Mouse (Mus musculus) brain, embryonic 14.5 days (tissue): ENCODE data around the gene Cux1. TPM values are rescaled to one million over a fixed set of nuclear protein-coding genes. Genes with fewer than 3 reads are reported as not detected.
A peak's percentile ranks its signal among the peaks of the same experiment; 100 is the strongest.

Experiments used
- DNase-seq: peaks from one replicate; pipeline ENCODE4 v3.0.0-alpha.2; 2011; ENCODE audit warnings: low read depth
- CTCF ChIP-seq: fragments of 200-500 bp; IDR thresholded peaks from 2 replicates; pipeline ENCODE4 v1.5.1; 2012; ENCODE audit warnings: inconsistent platforms, mild to moderate bottlenecking, moderate library complexity, borderline replicate concordance; ENCODE audit not compliant: insufficient read depth, insufficient read length; ENCODE audit errors: extremely low read depth
- POLR2A ChIP-seq: fragments of 200-500 bp; IDR thresholded peaks from 2 replicates; pipeline ENCODE4 v1.6.1; 2012; ENCODE audit warnings: mild to moderate bottlenecking, inconsistent platforms, borderline replicate concordance; ENCODE audit not compliant: poor library complexity, insufficient read depth, insufficient read length, severe bottlenecking; ENCODE audit errors: extremely low read depth
- polyA plus RNA-seq: library from polyadenylated mRNA; depleted of rRNA; stranded (reverse); fragments of >200 nt; gene quantifications from 2 replicates; pipeline ENCODE4 v1.2.3, GENCODE M21; 2012

Cux1 gene
- polyA plus RNA-seq, 1 experiment = 92.0 TPM

- TF ChIP-seq CTCF = peak; percentile 97
- no peak for TF ChIP-seq POLR2A
- DNase-seq = peak; percentile 87
These were observed 314.4 kb downstream of the Cux1 start for GRCm38 (mm10) chr5:136252899-136253298.

DNA sequence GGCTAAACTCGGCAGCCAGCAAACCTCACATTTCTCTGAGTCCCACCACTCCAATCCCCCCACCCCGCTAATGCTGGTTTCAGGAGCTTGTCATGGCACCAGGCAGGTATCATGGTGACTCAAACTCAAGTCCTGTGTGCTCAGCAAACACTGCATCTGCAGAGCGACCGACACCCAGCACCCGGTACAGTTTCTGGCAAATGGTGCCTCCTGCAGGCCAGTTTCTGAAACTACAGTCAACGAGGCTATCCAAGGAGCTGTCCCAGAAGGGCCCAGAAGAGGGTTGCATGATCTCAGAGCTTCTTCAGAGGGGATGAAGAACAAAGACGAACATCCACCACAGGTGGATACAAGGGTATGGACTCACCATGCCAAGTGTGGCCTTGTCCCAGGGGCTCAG, 316.3 kb downstream of the Cux1 start:
- peak; percentile 46; the same call in 1 of the 2 replicates for TF ChIP-seq CTCF
- no peak for TF ChIP-seq POLR2A
- no peak for DNase-seq

DNA sequence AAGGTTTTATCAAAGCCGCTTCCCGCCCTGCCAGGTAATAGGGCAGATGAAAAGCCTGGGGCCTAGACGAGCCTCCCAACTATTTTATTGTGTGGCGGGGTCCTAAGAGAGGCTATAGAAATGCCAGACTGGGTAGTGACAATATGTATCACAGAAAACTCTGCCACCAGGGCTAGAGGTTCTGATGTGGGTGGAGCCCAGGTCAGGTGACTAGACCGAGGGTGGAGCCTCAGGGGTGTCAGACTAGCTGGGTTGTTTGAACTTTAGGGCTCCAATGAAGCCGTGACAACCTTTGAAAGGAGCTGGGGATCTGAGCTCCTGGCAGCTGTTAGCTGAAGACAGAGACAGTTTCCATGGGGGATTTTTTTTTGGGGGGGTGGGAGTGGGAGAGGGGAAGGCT, 318.8 kb downstream of the Cux1 start:
- DNase-seq = no peak
- TF ChIP-seq POLR2A (no peak), CTCF (no peak)

GRCm38 (mm10) chr5:136246452-136246838, 320.8 kb downstream of the Cux1 start, which contains the start of gene Sh2b2:
Gene Sh2b2, minus strand, starts transcription at chr5:136246556.
- no peak for TF ChIP-seq CTCF
- TF ChIP-seq POLR2A = no peak
- no peak for DNase-seq

GRCm38 (mm10) chr5:136245541-136246451, 321.5 kb downstream of the Cux1 start:
- TF ChIP-seq CTCF (no peak), POLR2A (no peak)
- DNase-seq = no peak

DNA sequence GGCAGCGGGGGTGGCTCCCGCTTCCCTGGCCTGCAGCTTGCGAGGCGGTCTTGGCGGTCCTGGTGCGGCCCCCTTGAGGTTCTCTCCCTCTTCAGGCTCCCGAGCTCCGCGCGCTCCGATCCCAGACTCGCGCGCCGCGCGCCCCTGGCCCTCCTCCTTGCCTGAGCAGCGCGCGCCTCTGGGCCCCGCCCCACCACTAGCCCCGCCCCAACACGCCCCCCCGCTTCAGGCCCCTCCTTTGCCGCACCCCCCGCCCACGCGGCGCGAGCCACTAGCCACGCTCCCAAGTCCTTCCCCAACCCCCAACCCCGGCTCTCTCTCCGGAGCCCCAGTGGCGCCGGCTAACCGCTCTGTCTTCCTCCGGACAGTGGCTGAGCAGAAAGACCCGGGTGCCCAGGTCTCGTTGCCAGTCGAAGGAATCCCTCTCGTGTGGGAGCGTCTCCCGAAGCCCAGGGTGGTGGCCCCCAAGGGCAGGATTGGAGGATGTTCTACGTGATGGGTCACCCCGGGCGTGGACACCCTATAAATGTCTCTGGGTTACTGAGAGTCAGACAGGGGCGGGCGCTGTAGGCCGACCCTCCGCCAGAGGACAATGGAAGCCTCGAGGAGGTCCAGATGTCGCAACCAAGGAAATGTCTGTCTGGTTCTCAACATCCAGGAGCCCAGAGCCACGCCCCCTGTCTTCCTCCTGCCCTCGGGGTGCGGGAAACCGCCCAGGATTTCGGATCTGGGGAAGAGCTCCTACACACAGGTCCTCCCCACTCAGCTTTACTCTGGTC, 322.3 kb downstream of the Cux1 start:
- peak; percentile 96 for DNase-seq
- no peak for TF ChIP-seq CTCF
- TF ChIP-seq POLR2A = peak; percentile 85

DNA sequence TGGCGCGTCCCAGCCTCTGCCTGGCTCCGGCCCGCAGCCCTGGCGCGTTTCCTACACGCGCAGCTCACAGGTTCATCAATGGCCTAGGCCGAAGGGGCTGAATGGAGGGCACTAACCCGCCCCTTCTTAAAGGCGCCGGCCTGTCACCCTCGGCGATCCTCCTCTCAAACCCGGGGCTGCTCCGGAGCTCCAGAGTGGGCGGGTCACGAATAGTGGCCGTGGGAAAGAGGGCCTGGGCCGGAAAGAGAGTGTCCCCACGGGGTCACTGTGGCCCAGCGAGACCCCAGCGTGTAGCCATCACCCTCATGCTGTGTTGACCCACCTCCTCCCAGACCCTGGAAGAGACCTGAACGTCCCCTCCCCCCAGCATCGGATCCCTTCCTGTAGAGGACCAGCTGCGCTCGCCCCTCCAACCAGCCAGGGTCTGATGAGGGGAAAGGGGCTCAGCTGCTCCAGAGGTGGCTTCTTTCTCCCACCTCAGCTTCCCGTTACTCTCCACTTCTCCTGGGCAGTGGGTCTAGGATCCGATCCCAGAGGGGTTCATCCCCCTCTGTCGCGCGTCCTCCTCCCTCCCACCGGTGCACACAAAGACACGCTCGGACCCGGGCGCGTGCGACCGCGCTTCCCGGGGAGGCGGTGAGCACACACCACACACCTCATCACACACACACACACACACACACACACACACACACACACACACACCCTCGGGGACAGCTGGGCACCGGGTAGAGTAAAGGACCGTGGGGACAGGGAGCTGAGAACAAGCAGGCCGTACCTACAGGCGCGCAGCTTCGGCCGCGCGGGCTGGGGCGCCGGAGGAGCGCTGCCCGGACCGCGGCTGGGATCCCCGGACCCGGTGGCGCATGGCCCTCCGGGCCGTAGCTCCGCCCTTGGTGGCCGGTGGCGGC, 323.2 kb downstream of the Cux1 start:
- TF ChIP-seq POLR2A = no peak
- DNase-seq = peak; percentile 61

DNA sequence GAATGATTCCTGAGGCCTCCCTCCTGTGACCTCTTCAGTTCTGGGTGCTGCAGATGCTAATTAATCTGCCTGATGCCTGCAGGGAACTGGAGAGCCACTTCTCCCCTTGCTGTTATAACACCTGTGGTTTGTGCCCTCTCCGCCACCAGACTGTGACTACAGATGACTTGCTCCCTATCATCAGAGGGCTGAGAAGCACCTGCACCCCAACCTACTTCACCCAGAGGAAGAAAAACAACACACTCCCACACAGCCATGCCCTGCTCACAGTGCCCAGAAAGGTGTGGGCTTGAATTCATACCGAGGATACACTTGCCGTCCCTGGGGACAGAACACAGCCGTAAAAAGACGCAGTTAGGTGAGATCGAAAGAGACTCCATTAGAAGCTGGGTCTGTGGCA, 326.1 kb downstream of the Cux1 start:
- DNase-seq = no peak
- TF ChIP-seq CTCF = no peak
- no peak for TF ChIP-seq POLR2A

DNA sequence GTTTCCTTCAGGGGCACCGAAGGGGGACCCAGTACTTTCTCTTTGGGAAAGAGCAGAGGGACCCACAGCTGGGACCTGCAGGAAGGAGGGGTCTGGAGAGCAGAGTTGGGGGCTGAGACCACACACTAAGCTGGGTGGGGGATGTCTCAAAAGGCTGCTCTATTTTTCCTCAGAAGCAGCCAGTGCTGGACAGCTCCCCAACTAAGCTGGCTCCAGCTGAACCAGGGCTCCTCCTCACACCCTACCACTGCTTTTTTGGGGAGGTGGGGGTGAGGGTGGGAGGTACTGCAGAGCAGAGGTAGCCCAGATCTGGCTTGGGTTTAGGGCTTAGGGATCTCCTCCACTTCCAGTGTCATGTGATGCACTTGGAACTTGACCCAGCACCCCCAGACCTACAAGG, 326.9 kb downstream of the Cux1 start:
- DNase-seq = no peak
- no peak for TF ChIP-seq POLR2A
- TF ChIP-seq CTCF = no peak

- no peak for DNase-seq
- no peak for TF ChIP-seq POLR2A
These were observed 329.7 kb downstream of the Cux1 start for GRCm38 (mm10) chr5:136237607-136238006.

- no peak for TF ChIP-seq POLR2A
- TF ChIP-seq CTCF = no peak
- DNase-seq = no peak
These were observed 330.7 kb downstream of the Cux1 start for GRCm38 (mm10) chr5:136236611-136237010.
